Mouse (Mus musculus): ENCODE measurements around the gene Anapc4.

GRCm38 (mm10) chr5:52786556-52787322 lies 47.1 kb upstream of the Anapc4 start:
- TF ChIP-seq CTCF (IDR thresholded peaks at IDR 0.05; ENCODE audit: insufficient read depth, low read length) (no peak), POLR2A (IDR thresholded peaks at IDR 0.05; ENCODE audit: borderline replicate concordance, extremely low read depth, low read depth, low read length) (no peak)

Measured in lung, adult 2 months (tissue).